Mouse (Mus musculus): ENCODE data around the gene Zc3h7b.
"Not testable (repeated sequence)": the region's sequence is repeated elsewhere in the genome, so short reads cannot be mapped to it uniquely, and the experiment has no call there.

Zc3h7b gene

DNA sequence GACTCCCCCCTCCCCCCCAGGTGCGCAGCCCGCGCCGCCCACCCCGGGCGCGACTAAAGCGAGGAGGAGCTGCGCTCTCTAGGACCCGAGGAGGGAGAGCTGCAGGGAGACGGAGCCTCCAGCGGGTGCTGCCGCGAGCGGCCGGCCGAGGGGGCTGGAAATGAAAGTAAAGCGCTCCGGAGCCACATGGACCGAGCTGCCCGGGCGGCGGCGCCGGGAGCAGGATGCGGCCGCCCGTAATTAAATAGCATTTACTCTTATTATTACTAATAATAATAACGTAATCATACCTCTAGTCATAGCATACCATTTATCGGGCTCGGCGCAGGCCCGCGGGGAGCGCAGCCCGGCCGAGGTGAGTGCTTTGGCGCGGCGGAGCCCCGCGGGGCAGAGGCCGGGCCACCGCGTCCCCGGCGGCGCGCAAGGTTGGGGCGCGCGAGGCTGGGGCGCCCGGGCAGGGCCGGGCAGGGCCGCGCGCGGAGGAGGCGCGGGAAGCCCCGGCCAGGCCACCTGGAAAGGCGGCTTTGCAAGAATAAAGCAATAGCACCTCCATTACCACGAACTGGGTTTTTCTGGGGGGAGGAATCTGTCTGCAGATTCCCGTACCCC is at the start of gene Zc3h7b, which contains the start of gene Rangap1:
Zc3h7b (plus strand) TSS at position 66 of the 609 bp plus-strand sequence.
Rangap1 (minus strand) TSS at position 539 of the 609 bp plus-strand sequence.
- peak; percentile 76 for DNase-seq

DNA sequence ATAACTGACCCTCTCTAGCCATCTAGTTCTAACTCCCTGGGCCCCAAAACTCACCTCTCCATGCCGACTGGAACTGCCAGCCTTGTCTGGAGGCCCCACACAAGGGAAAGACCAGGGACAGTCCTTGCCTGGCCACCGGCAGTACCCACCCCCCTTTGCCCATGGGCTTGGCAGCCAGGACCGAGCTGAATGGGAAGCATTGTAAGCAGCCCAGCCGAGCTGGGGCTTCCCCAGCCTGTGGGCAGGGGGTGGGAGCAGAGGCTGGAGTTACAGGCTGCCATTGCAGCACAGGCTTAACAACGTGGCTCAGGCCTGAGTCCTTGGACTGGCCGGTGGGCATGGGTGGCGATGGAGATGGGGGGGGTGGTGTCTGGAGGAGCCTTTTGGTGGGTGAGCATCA is 47.7 kb upstream of the Zc3h7b start, which contains the start of gene Chadl:
Chadl (minus strand) TSS at position 113 of the 400 bp plus-strand sequence.
- DNase-seq: no peak

DNA sequence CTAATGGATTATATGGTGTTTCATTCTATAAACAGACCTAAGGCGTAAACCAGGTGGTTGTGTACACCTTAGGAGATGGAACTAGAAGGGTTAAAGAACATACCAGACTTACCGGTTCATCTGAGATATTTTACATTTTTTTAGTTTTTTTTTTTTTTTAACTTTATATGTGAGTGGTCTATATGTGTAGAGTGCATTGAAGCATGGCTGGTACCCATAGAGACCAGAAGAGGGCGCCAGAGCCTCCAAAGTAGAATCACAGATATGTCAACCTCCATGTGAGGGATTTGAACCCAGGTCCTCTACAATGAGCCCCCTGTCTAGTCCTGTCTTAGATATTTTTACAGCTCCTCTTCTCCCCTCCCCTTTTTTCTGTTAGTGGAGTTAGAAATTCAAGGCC is 47.0 kb upstream of the Zc3h7b start:
- peak; percentile 64 for DNase-seq

DNA sequence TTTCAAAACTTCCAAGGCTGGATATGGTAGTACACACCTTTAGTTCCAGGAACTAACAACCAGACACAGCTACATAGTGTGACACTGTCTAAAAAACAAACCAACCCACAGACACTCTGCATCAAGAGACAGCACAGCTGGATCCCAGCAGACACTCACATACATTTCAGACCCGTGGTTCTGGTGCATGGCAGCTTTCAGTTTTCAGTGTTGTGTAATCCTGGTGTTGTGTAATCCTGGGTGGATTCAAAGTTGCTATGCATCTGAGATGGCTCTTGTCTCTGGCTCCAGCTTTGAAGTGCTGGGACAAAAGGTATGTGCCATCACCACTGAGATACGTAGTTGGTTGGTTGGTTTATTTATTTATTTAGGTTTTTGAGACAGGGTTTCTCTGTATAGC is 46.3 kb upstream of the Zc3h7b start:
- no peak for DNase-seq

DNA sequence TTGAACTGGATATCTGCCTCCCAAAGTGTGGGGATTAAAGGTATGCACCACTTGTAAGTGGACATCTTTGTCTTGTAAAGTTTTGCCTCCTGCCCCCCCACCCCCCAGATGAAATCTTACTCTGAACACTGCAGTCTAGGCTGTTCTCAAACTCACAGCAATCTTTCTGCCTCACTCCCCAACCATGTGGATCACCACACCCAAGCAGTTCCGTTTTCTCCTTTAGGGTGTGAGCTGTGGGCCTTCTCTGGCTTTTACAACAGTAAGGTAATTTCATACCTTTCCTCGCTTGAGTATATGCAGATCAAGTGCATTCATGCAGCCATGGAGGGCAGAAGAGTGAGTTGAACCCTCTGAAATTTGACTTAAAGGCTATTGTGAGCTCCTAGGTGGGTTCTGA is 44.7 kb upstream of the Zc3h7b start:
- no peak for DNase-seq

DNA sequence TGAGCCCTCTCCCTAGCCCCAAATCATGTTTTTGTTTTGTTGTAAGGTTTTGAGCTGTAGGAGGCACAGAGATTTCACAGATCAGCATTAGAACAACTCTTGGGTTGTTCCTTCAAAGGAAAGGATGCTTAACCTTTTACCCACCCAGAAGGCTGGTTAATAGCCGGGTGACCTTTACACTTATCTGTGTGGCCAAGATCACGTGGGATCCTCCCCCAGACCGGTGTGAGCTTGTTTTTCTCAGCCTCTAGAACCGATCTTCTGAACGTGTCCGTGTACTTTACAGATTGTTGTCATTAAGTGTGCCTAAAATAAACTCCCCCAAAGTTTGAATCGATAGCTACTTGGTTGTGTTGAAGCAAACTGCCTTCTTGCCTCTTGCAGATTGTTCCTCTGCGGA is 44.3 kb upstream of the Zc3h7b start:
- peak; percentile 93 for DNase-seq

DNA sequence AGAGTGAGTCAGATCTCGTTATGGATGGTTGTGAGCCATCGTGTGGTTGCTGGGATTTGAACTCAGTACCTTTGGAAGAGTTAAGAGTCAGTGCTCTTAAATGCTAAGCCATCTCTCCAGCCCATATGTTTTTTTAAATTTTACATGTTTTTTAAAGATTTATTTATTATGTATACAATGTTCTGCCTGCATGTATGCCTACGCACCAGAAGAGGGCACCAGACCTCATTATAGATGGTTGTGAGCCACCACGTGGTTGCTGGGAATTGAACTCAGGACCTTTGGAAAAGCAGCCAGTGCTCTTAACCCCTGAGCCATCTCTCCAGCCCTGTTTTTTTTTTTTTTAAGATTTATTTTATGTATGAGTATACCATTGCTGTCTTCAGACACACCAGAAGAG is 43.5 kb upstream of the Zc3h7b start:
- DNase-seq: not testable (repeated sequence)

DNA sequence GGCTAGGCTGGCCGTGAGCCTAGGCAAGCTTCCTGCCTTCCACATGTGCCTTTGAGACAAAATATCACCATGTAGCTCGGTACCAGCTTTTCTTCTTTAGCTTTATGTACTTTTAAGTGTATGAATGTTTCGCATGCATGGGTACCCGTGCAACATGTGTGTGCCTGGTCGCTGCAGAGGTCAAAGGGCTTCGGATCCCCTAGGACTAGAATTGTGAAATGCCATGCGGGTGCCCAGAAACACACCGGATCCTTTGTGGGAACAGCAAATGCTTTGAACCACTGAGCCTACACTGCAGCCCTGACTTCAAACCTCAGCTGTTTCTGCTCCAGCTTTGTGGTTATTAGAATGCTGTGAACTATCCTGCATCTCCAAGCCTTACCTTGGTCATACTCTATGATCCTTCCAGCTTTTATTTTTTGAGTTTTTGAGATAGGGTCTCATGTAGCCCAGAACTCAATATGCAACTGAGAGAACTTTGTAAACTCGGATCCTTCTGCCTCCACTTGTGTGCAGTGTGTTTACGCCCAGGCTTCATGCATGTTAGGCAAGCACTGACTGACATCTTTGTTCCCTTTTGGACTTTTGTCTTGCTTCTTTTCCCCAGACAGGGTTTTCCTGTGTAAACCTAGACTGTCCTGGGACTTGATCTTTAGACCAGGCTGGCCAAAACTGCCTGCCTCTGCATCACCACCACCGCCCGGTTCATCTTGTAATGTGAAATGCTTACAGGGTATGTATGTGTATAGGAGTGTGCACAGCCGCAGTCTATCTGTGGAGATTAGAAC is 42.4 kb upstream of the Zc3h7b start:
- no peak for DNase-seq

DNA sequence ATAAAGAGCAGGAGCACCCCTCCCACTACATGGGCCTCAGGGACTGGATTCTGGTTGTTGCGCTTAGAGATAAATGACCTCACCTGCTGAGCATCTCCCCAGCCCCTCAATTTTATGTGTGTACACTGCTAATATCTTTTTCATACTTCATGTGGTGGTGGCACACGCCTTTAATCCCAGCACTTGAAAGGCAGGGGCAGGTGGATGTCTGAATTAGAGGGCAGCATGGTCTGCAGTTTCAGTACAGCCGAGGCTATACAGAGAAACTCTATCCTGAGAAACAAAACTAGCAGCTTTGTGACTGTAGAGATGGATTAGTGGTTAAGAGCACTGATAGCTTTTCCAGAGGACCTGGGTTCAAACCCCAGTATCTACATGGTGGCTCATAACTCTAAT is 41.8 kb upstream of the Zc3h7b start:
- DNase-seq: no peak

DNA sequence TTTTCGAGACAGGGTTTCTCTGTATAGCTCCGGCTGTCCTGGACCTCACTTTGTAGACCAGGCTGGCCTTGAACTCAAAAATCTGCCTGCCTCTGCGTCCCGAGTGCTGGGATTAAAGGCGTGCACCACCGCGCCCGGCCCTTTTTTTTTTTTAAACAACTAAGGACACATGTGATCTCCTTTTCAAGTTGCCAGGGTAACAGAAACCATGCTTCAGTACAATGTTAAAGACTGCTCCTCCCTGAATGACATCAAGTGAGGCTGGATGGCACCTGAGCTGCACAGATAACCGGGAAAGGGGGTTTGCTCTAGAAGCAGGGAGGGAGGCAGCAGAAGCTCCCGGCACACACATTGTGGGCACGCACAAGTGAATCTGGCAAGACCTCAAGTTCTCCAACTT is 35.9 kb upstream of the Zc3h7b start:
- no peak for DNase-seq

DNA sequence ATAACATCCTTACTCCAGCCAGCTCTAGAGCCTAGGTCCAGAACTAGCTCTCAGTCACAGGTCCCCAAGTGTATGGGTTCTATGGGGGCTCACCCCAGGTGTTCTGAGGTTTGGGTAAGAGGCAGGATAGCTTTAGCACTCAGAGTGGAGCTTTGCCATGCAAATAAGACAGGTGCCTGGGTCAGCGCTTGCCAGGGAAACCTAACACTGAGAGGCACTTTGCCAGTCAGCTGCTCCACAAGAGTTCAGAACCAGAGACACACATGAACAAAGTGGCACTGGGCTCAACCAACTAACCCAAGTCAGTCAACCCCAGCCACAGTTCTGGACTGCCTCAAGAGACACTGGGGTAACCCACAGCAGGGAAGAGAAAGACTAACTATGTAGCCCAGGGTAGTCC is 35.2 kb upstream of the Zc3h7b start:
- no peak for DNase-seq

DNA sequence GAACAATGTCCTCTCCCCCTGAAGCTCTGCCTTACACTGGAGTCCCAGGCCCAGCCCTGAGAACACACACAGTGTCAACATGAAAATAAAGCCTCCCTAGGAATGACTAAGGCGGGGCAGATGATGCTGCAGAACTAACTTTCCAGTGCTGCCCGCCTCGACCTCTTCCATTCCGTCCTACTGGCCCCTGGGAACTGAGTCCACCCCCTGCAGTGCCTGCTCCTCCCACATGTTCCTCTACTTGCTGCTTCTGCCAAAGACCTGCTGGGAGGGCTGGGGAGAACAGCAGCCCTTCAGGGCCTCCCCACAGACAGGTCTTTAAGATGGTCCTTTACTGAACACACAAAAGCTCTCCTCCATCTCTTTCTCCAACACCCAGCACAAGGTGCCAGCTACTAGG is 34.1 kb upstream of the Zc3h7b start:
- DNase-seq: peak; percentile 47

DNA sequence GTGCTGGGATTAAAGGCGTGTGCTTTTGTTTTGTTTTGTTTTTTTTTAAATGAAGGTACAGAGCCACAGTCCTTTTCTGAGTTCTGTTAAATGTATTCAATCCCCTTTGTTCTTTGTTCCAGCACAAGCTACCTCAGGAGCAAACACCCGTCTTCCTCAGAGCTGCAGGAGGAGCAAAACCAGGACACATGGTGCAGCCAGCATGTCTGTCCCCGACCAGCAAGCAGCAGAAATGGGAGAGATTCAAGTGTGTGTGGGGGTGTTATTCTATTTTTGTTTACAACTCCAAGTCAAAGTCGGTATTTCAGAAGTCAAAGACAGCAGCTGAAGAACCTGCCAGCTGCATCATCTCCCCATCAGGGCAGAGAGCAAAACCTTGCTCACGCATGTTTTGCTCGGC is 31.1 kb upstream of the Zc3h7b start:
- no peak for DNase-seq

DNA sequence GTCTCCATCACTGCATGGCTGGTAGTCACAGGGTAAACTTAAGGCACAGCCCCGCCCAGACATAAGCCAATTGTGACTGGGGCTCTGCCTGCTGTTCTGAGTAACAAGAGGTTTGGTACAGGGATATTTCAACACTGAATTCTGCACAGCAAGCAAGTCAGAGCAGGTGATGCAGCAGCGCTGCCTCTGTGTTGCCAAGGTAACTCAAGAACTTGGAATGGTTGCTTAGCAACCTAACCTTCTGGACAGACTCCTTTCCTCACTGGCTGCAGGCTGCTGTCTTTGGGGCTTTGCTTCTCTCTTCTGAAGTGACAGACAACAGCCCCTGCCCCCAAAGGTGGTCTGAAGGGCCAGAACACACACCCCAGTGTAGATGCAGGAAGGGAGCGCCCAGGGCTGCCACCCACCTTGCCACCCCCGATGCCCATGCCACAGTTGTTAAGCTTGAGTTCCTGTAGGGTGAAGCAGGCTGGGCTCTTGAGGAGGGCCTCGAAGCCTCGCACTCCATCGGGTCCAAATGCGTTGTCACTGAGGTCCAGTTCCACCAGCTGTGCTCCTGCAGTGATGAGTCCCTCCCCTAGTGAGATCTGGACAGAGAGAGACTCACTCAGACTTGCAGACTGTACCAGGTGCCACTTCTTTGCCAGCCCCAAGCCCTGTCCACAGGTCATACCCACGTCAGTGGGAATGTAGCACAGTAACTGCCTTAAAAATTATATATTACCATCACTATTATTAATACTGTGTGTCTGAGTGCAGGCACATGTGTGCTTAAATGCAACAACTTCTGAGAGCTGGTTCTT is 26.3 kb upstream of the Zc3h7b start:
- DNase-seq: no peak

DNA sequence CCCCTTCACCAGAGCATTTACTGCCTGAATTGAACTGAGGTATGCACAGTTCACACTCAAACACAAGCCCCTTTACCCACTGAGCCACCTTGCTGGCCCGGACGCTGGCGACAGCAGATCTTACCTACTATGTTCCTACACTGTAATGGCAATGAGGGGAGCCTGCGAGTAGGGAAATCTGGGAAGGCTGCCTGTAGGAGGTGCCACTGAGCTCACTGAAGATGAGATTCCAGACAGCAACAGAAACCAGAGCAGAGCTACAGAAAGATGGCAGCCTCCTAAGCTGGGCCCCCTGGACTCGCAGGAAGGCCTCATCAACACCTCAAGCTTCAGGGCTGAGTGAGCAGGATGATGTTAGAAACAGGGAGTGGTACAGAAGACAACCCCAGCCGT is 25.7 kb upstream of the Zc3h7b start:
- no peak for DNase-seq

DNA sequence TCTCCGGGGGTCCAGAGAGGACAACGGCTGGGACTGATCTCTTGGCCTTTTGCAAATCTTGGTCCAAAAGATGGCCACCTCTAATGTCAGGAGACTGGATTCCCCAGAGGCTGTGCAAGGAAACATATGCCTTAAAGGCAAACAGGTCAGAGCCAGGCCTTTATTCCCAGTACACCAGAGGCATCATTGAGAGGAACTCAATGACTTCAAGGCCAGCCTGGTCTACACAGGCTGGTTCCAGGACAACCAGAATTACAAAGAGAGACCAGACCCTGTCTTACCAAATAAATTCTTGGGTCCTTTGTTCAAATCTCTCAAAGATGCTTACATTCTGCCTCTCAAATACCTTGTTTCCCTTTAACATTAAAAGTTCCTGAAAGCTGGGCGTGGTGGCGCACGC is 22.5 kb upstream of the Zc3h7b start:
- no peak for DNase-seq

DNA sequence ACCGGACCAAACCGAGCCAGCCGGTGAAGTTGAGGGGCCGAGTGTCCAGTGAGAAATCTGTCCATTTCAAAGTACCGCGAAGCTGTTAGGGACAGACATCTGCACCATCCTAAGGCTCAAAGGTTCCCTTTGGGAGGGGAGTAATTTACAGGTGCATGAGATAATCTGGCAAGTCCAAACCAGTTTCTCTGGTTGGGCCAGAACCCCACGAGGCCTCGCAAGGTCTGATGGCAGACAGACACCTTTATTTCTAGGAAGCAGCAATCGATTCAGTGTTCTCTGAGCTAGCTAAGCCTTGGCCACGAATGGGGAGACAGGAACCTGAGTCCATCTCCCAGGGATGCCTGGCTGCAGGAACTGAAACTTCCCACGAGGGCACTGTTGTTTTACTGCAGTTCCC is 21.2 kb upstream of the Zc3h7b start:
- no peak for DNase-seq

DNA sequence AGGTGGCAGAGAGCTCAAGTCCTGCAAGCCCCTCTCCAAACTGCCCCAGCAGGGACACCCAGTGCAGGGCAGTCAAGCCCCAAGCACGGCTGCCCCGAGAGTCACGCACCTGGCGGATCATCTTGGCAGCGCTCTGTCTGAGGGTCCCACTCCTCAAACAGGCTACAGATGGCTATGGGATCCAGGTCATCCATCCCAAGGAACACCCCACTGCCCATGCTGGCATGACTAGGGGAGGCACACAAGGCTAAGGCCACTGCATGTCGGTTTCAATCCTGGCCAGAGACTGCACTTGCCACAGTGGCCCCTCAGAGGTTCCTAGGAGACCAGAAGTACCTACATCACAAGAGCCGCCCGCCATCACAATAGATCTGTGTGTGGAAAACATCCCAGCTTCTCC is 18.9 kb upstream of the Zc3h7b start:
- DNase-seq: no peak

DNA sequence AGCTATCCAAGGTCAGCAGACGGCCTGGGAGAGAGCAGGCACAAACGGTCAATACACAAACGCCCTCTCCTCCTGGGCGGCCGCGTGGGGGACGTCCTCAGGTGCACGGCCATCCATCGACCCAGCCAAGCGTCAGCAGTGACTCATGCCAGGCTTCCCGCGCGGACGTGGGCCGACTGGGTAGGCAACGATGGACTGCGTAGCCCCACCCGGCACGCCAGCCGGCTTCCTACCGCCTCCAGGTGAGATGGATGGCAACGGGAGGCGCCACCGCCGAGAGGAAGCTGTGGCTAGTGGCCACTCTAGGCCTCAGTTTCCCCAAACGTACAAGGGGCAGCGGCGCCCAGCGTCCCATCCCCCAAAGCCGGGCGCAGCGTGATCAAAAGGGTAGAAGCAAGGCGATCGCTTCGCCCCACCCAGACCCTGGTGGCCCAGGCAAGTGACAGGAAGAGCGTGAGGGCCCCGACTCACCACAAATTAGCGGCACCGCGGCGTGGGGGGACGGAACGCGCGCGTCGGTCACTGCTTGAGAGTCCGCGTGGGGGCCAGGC is 15.5 kb upstream of the Zc3h7b start:
- DNase-seq: peak; percentile 39

DNA sequence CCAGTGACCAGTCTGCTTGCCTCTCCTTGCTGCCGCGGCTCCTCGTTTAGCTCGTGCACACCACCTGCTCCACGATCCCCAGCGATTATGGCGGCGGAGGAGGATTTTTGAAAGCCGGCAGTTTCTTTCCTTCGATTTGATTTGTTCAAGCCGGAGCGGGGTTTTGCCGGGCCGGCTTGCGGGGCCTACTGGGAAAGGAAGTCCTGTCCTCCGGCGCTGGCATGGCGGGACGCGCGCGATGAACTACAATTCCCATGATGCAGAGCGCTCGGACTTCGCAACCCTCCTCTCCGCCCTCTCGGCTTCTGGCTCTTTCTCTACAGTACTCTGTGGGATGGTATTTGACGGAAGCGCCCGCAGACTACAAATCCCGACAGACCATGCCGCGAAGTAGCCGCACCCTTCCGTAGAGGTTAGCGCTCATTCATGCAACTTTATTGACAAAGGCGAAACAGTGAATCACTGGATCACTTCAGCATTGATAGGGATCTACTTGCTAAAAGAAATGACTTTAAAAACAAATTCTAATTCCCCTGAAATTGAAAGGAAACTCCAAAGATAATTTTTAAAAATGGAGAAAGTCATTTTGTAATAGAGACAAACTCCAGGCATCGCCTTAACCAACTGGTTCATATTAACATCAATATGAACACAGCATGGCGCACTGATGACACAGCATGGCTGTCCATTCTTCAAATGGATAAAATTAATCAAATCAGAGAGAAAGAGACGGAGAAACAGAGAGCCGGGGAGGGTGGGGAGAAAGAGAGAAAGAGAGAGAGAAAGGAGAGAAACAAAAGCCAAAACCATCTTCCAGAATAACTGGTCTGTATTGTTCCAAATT is 14.8 kb upstream of the Zc3h7b start:
- DNase-seq: peak; percentile 99

DNA sequence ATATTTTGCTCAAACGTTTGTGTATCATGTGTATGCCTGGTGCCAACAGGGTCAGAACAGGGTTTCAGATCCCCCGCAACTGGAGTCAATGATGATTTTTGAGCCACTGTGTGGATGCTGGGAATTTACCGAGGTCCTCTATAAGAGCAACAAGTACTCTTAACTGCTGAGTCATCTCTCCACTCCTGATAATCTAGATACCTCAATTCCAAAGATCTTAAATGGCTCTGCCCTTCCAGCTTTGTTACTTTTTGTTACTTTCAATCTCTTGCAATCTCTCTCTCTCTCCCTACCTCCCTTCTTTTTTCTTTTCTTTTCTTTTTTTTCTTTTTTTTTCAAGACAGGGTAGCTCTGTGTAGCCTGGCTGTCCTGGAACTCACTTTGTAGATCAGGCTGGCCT is 9.8 kb upstream of the Zc3h7b start:
- no peak for DNase-seq

DNA sequence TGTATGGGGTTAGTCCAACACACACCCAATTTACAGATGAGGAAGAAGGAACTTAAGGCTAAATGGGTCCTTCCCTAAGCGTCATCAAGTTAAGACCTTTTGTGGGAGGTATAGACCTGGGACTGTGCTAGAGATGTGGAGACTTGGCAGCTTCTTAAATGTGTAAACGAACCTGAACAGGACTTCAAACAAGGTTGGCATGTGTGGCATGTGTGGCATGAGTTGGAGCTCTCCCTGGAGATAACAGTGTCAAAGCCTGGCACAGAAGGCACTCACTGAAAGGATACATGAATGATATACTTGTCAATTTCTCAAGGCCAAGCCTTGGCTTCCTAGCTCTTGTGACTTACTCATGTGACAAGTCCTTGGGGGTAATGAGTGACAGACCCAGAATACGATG is 5.6 kb upstream of the Zc3h7b start:
- DNase-seq: no peak

DNA sequence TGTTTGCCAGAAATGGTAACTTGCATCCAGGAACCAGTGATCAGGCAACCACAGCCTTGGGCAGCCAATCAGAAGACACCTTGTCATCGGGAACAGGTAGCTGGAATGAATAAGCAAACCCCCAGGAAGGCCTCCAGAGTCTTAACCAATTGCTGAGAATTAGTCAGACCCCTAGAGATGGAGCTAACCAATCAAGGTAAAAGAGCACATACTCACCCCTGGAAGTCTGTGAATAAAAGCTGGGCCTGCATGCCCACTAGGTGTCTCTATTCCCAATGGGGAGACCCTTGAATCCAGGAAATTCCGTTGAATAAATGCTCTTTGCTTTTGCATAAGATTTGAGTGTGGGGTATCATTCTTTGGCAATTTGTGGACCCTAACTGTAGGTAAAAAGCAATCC is 4.9 kb upstream of the Zc3h7b start:
- peak; percentile 42 for DNase-seq

All from kidney, adult 9 months (tissue).